Mouse (Mus musculus) ES-Bruce4 (cell line): ENCODE measurements around the gene Scfd2. TPM values are rescaled to one million over a fixed set of nuclear protein-coding genes. Genes with fewer than 3 reads are reported as not detected.

Experiments used
- H3K27ac ChIP-seq: 2 replicates; pipeline ENCODE4 v1.5.1; 2012; ENCODE audit warnings: low read length, inconsistent platforms; ENCODE audit not compliant: insufficient read depth
- H3K27me3 ChIP-seq: 2 replicates; pipeline ENCODE4 v1.6.1; 2012; ENCODE audit warnings: mild to moderate bottlenecking, low read length, inconsistent platforms; ENCODE audit not compliant: control insufficient read depth, poor library complexity, insufficient read depth, severe bottlenecking
- H3K36me3 ChIP-seq: 2 replicates; pipeline ENCODE4 v1.6.1; 2012; ENCODE audit warnings: inconsistent platforms, mild to moderate bottlenecking, low read length, moderate library complexity; ENCODE audit not compliant: control insufficient read depth, poor library complexity, insufficient read depth, severe bottlenecking
- H3K4me1 ChIP-seq: one replicate; pipeline ENCODE4 v1.8.1; 2011; ENCODE audit warnings: low read length; ENCODE audit not compliant: control insufficient read depth, insufficient read depth
- H3K4me3 ChIP-seq: 2 replicates; pipeline ENCODE4 v1.5.1; 2011; ENCODE audit warnings: low read depth, mild to moderate bottlenecking, low read length
- H3K9ac ChIP-seq: 2 replicates; pipeline ENCODE4 v1.6.1; 2012; ENCODE audit warnings: low read depth, mild to moderate bottlenecking, inconsistent platforms; ENCODE audit not compliant: poor library complexity, severe bottlenecking
- H3K9me3 ChIP-seq: replicated peaks from 2 replicates; pipeline ENCODE4 v1.6.1; 2012; ENCODE audit warnings: mild to moderate bottlenecking, low read length, inconsistent platforms; ENCODE audit not compliant: control insufficient read depth, poor library complexity, insufficient read depth, severe bottlenecking
- CTCF ChIP-seq: IDR thresholded peaks from one replicate; pipeline ENCODE4 v1.8.1; 2011; ENCODE audit warnings: low read depth, low read length
- EP300 ChIP-seq: IDR thresholded peaks from 2 replicates; pipeline ENCODE4 v1.6.1; 2011; ENCODE audit warnings: low read depth, low read length; ENCODE audit not compliant: insufficient read depth
- POLR2A ChIP-seq: IDR thresholded peaks from one replicate; pipeline ENCODE4 v1.8.1; 2011; ENCODE audit warnings: low read length; ENCODE audit not compliant: insufficient read depth
- polyA plus RNA-seq: library from polyadenylated mRNA; stranded (reverse); fragments of >200 nt; gene quantifications from 2 replicates; pipeline ENCODE4 v1.2.4, GENCODE M21; 2011; ENCODE audit warnings: low read depth; ENCODE audit not compliant: missing spikeins, insufficient read depth, insufficient read length

Gene Scfd2
- polyA plus RNA-seq, 1 experiment = 5.8 TPM

- Histone ChIP-seq H3K4me1 (no peaks in the 10 kb centered on the region), H3K27me3 (no peaks in the 10 kb centered on the region), H3K36me3 (no peaks in the 10 kb centered on the region), H3K9ac (no peak overlapping the region), H3K9me3 (no peaks in the 10 kb centered on the region), H3K4me3 (no peak overlapping the region), H3K27ac (no peak overlapping the region)
- TF ChIP-seq POLR2A = no peak
- TF ChIP-seq CTCF = no peak
- no peak for TF ChIP-seq EP300
These were observed 348.4 kb downstream of the Scfd2 start for GRCm38 (mm10) chr5:74183118-74183517.

GRCm38 (mm10) chr5:74180216-74180615, 351.3 kb downstream of the Scfd2 start:
- Histone ChIP-seq H3K4me1 (no peaks in the 10 kb centered on the region), H3K9ac (no peak overlapping the region), H3K27ac (no peak overlapping the region), H3K9me3 (no peaks in the 10 kb centered on the region), H3K4me3 (no peak overlapping the region), H3K27me3 (no peaks in the 10 kb centered on the region), H3K36me3 (no peaks in the 10 kb centered on the region)
- TF ChIP-seq CTCF (no peak), POLR2A (no peak), EP300 (no peak)

GRCm38 (mm10) chr5:74175526-74176270, 355.9 kb downstream of the Scfd2 start:
- H3K4me3 ChIP-seq = no peak overlapping the region
- H3K4me1 ChIP-seq = no peaks in the 10 kb centered on the region
- H3K36me3 ChIP-seq = no peaks in the 10 kb centered on the region
- no peaks in the 10 kb centered on the region for H3K9me3 ChIP-seq
- no peak overlapping the region for H3K9ac ChIP-seq
- H3K27me3 ChIP-seq = no peaks in the 10 kb centered on the region
- H3K27ac ChIP-seq = no peak overlapping the region
- TF ChIP-seq CTCF (no peak), EP300 (no peak), POLR2A (no peak)

- H3K27me3 ChIP-seq = no peaks in the 10 kb centered on the region
- H3K4me1 ChIP-seq = no peaks in the 10 kb centered on the region
- H3K27ac ChIP-seq = no peak overlapping the region
- no peaks in the 10 kb centered on the region for H3K36me3 ChIP-seq
- TF ChIP-seq EP300 (no peak), POLR2A (no peak), CTCF (no peak)
- no peak overlapping the region for H3K9ac ChIP-seq
- no peaks in the 10 kb centered on the region for H3K9me3 ChIP-seq
- H3K4me3 ChIP-seq = no peak overlapping the region
These were observed 358.3 kb downstream of the Scfd2 start for GRCm38 (mm10) chr5:74173162-74173844.

GRCm38 (mm10) chr5:74172208-74172607, 359.4 kb downstream of the Scfd2 start:
- TF ChIP-seq POLR2A (no peak), CTCF (no peak), EP300 (no peak)
- Histone ChIP-seq H3K9ac (no peak overlapping the region), H3K27me3 (no peaks in the 10 kb centered on the region), H3K36me3 (no peaks in the 10 kb centered on the region), H3K4me1 (no peaks in the 10 kb centered on the region), H3K27ac (no peak overlapping the region), H3K4me3 (no peak overlapping the region), H3K9me3 (no peaks in the 10 kb centered on the region)

GRCm38 (mm10) chr5:74171768-74172167, 359.8 kb downstream of the Scfd2 start:
- TF ChIP-seq CTCF (no peak), POLR2A (no peak), EP300 (no peak)
- Histone ChIP-seq H3K4me1 (no peaks in the 10 kb centered on the region), H3K9me3 (no peaks in the 10 kb centered on the region), H3K36me3 (no peaks in the 10 kb centered on the region), H3K27me3 (no peaks in the 10 kb centered on the region), H3K27ac (no peak overlapping the region), H3K4me3 (no peak overlapping the region), H3K9ac (no peak overlapping the region)
